ENCODE assay signal across 9 mouse cellular contexts in the genomic region with DNA sequence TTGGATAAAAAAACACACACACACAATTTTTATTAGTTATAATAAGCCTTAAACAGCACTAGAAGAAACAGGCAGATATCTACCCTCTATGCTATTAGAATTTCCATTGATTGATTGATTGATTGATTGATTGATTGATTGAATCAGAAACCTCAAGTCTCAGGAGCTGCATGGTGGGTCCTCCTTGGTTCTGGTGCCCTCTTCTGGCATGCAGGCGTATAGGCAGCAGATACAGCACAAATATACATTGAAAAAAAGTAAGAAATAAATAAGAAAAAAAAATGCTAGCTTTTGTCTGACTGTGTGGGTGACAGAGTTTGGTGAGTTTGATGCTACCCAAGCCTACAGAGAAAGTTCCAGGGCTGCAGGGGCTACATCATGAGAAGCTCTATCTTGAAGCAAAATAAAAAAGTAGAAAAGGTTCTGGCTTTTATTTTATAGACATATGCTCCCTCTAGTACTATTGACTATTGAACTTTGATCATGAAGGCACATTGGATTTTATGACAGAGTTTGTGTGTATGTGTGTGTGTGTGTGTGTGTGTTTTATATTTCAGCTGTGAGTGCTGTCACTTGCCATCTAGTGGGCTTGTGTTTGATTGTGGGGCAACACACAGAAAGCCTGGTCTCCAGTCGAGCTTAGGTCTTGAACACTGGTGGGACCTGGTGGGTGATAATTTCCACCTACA. TPM values are rescaled to one million over a fixed set of nuclear protein-coding genes. Genes with fewer than 3 reads are reported as not detected.
DNase-seq lines count a peak whose midpoint lies in the region; ATAC-seq and TF ChIP-seq lines count a peak whose summit lies in the region.
"Had no signal": no experiment of that assay in that cellular context is flagged by ENCODE, and none has a peak within 500 bp of the region (broad histone marks: within the 10 kb centered on the region; RNA-seq: fewer than 3 reads in every experiment).

No protein-coding gene starts in this region.

- WGBS in cerebellum, adult 2 months = 79% methylated on average over 2 of the region's 2 CpGs
- 73% methylated on average over 2 of the region's 2 CpGs for WGBS in midbrain, postnatal 0 days
- WGBS in midbrain, embryonic 11.5 days = 74% methylated on average over 2 of the region's 2 CpGs
- WGBS in embryonic facial prominence, embryonic 14.5 days = 74% methylated on average over 2 of the region's 2 CpGs
- 82% methylated on average over 2 of the region's 2 CpGs for WGBS in stomach, embryonic 14.5 days

- no peaks in the 10 kb centered on the region for H3K4me1 ChIP-seq in cerebellum, adult 2 months (ENCODE audit: control insufficient read depth, insufficient read depth, low read length)
- no peaks in the 10 kb centered on the region for H3K4me1 ChIP-seq in midbrain, postnatal 0 days (ENCODE audit: insufficient read depth, low read length)
- no peaks in the 10 kb centered on the region for H3K4me1 ChIP-seq in midbrain, embryonic 11.5 days (ENCODE audit: control insufficient read depth, insufficient read depth, low read length)
- no peaks in the 10 kb centered on the region for H3K4me1 ChIP-seq in embryonic facial prominence, embryonic 14.5 days (ENCODE audit: control insufficient read depth, insufficient read depth, low read length)
- no peaks in the 10 kb centered on the region for H3K4me1 ChIP-seq in stomach, embryonic 14.5 days (ENCODE audit: control insufficient read depth, insufficient read depth, low read length)
- H3K4me1 ChIP-seq: midbrain, embryonic 12.5 days had no signal

- no peak for DNase-seq in cerebellum, adult 2 months
- DNase-seq in cerebellum, adult 11 months = no peak
- DNase-seq in midbrain, postnatal 0 days (ENCODE audit: low spot score) = peak; percentile 24
- no peak for DNase-seq in midbrain, embryonic 11.5 days (ENCODE audit: low spot score, missing footprints)
- DNase-seq in embryonic facial prominence, embryonic 14.5 days (ENCODE audit: low spot score) = peak; percentile 4
- DNase-seq in adrenal gland, postnatal 25 days = no peak
- DNase-seq in urinary bladder, postnatal 36 days (ENCODE audit: low spot score in 2 of 2) = no peak

- TF ChIP-seq CTCF in cerebellum, adult 2 months (IDR thresholded peaks at IDR 0.05; ENCODE audit: borderline replicate concordance, insufficient read depth, low read depth, low read length) = peak; percentile 5; the same call in 1 of the 2 replicates
- peak; percentile 41 for TF ChIP-seq CTCF in midbrain, postnatal 0 days (IDR thresholded peaks at IDR 0.05)

- peaks cover 13% of the 10 kb centered on the region; the same call in 1 of the 2 replicates for H3K9me3 ChIP-seq in midbrain, postnatal 0 days (ENCODE audit: low read length)
- H3K9me3 ChIP-seq in midbrain, embryonic 11.5 days (ENCODE audit: control insufficient read depth, low read length) = peaks cover 5% of the 10 kb centered on the region; the same call in 1 of the 2 replicates
- peaks cover 37% of the 10 kb centered on the region for H3K9me3 ChIP-seq in embryonic facial prominence, embryonic 14.5 days (ENCODE audit: control insufficient read depth, low read length)
- H3K9me3 ChIP-seq in stomach, embryonic 14.5 days (ENCODE audit: control insufficient read depth, low read depth, low read length) = peaks cover 6% of the 10 kb centered on the region; the same call in 1 of the 2 replicates

- H3K4me3 ChIP-seq in cerebellum, adult 2 months (replicated peaks; ENCODE audit: insufficient read depth, low read depth, low read length) = no peak overlapping the region
- no peak overlapping the region for H3K4me3 ChIP-seq in midbrain, postnatal 0 days (ENCODE audit: low read depth, low read length)
- H3K4me3 ChIP-seq in midbrain, embryonic 11.5 days (ENCODE audit: low read depth, low read length) = no peak overlapping the region
- H3K4me3 ChIP-seq in embryonic facial prominence, embryonic 14.5 days (ENCODE audit: low read depth, low read length) = no peak overlapping the region
- H3K4me3 ChIP-seq in stomach, embryonic 14.5 days (ENCODE audit: low read depth, low read length) = no peak overlapping the region
- H3K4me3 ChIP-seq: midbrain, embryonic 12.5 days had no signal

- no peaks in the 10 kb centered on the region for H3K27me3 ChIP-seq in cerebellum, adult 2 months (ENCODE audit: control insufficient read depth, insufficient read depth, low read length)
- H3K27me3 ChIP-seq in midbrain, postnatal 0 days (ENCODE audit: insufficient read depth, low read length) = no peaks in the 10 kb centered on the region
- H3K27me3 ChIP-seq in midbrain, embryonic 11.5 days (ENCODE audit: control insufficient read depth, insufficient read depth, low read length) = no peaks in the 10 kb centered on the region
- no peaks in the 10 kb centered on the region for H3K27me3 ChIP-seq in embryonic facial prominence, embryonic 14.5 days (replicated peaks; ENCODE audit: control insufficient read depth, insufficient read depth, low read length)
- H3K27me3 ChIP-seq in stomach, embryonic 14.5 days (ENCODE audit: control insufficient read depth, insufficient read depth, low read length) = no peaks in the 10 kb centered on the region
- H3K27me3 ChIP-seq: midbrain, embryonic 12.5 days had no signal

- no peak overlapping the region for H3K27ac ChIP-seq in cerebellum, adult 2 months (ENCODE audit: insufficient read depth, low read length)
- H3K27ac ChIP-seq in midbrain, postnatal 0 days (ENCODE audit: low read depth, low read length) = no peak overlapping the region
- H3K27ac ChIP-seq in midbrain, embryonic 11.5 days (ENCODE audit: low read depth, low read length) = no peak overlapping the region
- H3K27ac ChIP-seq in embryonic facial prominence, embryonic 14.5 days (replicated peaks; ENCODE audit: low read depth, low read length) = no peak overlapping the region
- no peak overlapping the region for H3K27ac ChIP-seq in stomach, embryonic 14.5 days (ENCODE audit: low read length)
- H3K27ac ChIP-seq: midbrain, embryonic 12.5 days had no signal

- no peak for TF ChIP-seq POLR2A in cerebellum, adult 2 months (IDR thresholded peaks at IDR 0.05; ENCODE audit: borderline replicate concordance, insufficient read depth, low read length)

- H3K9ac ChIP-seq in midbrain, postnatal 0 days (replicated peaks; ENCODE audit: low read length, poor library complexity, severe bottlenecking) = no peak overlapping the region
- no peak overlapping the region for H3K9ac ChIP-seq in midbrain, embryonic 11.5 days (ENCODE audit: low read length)
- no peak overlapping the region for H3K9ac ChIP-seq in embryonic facial prominence, embryonic 14.5 days (ENCODE audit: low read depth, low read length)
- no peak overlapping the region for H3K9ac ChIP-seq in stomach, embryonic 14.5 days (replicated peaks; ENCODE audit: low read depth, low read length)
- H3K9ac ChIP-seq: midbrain, embryonic 12.5 days had no signal

- H3K4me2 ChIP-seq in midbrain, postnatal 0 days (ENCODE audit: low read depth, low read length, poor library complexity, severe bottlenecking) = no peak overlapping the region
- no peak overlapping the region for H3K4me2 ChIP-seq in midbrain, embryonic 11.5 days
- H3K4me2 ChIP-seq in embryonic facial prominence, embryonic 14.5 days (ENCODE audit: low read depth, low read length) = no peak overlapping the region
- no peak overlapping the region for H3K4me2 ChIP-seq in stomach, embryonic 14.5 days (replicated peaks; ENCODE audit: low read depth, low read length)
- H3K4me2 ChIP-seq: midbrain, embryonic 12.5 days had no signal

- no peaks in the 10 kb centered on the region for H3K36me3 ChIP-seq in midbrain, postnatal 0 days (ENCODE audit: insufficient read depth, low read length)
- H3K36me3 ChIP-seq in midbrain, embryonic 11.5 days (ENCODE audit: control insufficient read depth, insufficient read depth, low read length) = no peaks in the 10 kb centered on the region
- peaks cover 6% of the 10 kb centered on the region; the same call in 1 of the 2 replicates for H3K36me3 ChIP-seq in embryonic facial prominence, embryonic 14.5 days (ENCODE audit: control insufficient read depth, insufficient read depth, low read length)
- no peaks in the 10 kb centered on the region for H3K36me3 ChIP-seq in stomach, embryonic 14.5 days (ENCODE audit: control insufficient read depth, insufficient read depth, low read length)

- ATAC-seq in midbrain, postnatal 0 days (ENCODE audit: low FRiP score) = no peak
- ATAC-seq in midbrain, embryonic 11.5 days (ENCODE audit: low FRiP score) = no peak
- ATAC-seq in embryonic facial prominence, embryonic 14.5 days (ENCODE audit: low read depth) = no peak
- ATAC-seq in stomach, embryonic 14.5 days (ENCODE audit: insufficient number of reproducible peaks, insufficient read depth, low FRiP score, low read depth) = 0 out of 2 replicates have a peak, but pooled peaks have one; percentile 61

RNA-seq across cellular contexts. Expression of a gene that starts 25.7 kb away (rescaled TPM):
- 12.2 and 12.4 TPM in 2 replicates for polyA plus RNA-seq in cerebellum, adult 2 months (2012; rRNA removed)
- 8.4 and 14.8 TPM in 2 replicates for total RNA-seq in midbrain, postnatal 0 days (2014; rRNA removed)
- 15.7 and 17.3 TPM in 2 replicates for polyA plus RNA-seq in midbrain, postnatal 0 days (2015; fragmentation: Nextera tagmentation; extraction: Ambion mirVana)
- polyA plus RNA-seq in midbrain, embryonic 11.5 days (2014; fragmentation: Nextera tagmentation; extraction: Ambion mirVana) = 19.3 and 21.5 TPM in 2 replicates
- 33.6 and 34.2 TPM in 2 replicates for polyA plus RNA-seq in embryonic facial prominence, embryonic 14.5 days (2014; fragmentation: Nextera tagmentation; extraction: Ambion mirVana)
- polyA plus RNA-seq in stomach, embryonic 14.5 days (2014; fragmentation: Nextera tagmentation; extraction: Ambion mirVana) = 30.9 and 44.4 TPM in 2 replicates
- 45.3 and 48.6 TPM in 2 replicates for total RNA-seq in adrenal gland, postnatal 25 days (2021)

RNA-seq across cellular contexts. Expression of a gene that starts 59.4 kb away (rescaled TPM):
- 4.8 and 5.3 TPM in 2 replicates for polyA plus RNA-seq in cerebellum, adult 2 months (2012; rRNA removed)
- total RNA-seq in midbrain, postnatal 0 days (2014; rRNA removed) = 7.0 and 7.5 TPM in 2 replicates
- 5.3 and 7.6 TPM in 2 replicates for polyA plus RNA-seq in midbrain, postnatal 0 days (2015; fragmentation: Nextera tagmentation; extraction: Ambion mirVana)
- 23.7 and 26.9 TPM in 2 replicates for polyA plus RNA-seq in midbrain, embryonic 11.5 days (2014; fragmentation: Nextera tagmentation; extraction: Ambion mirVana)
- polyA plus RNA-seq in embryonic facial prominence, embryonic 14.5 days (2014; fragmentation: Nextera tagmentation; extraction: Ambion mirVana) = 14.4 and 17.1 TPM in 2 replicates
- polyA plus RNA-seq in stomach, embryonic 14.5 days (2014; fragmentation: Nextera tagmentation; extraction: Ambion mirVana) = 24.9 and 29.5 TPM in 2 replicates
- total RNA-seq in adrenal gland, postnatal 25 days (2021) = 9.9 and 12.5 TPM in 2 replicates

Comparison
In these comparisons a context has a peak if more than half of its experiments do, and no peak if none do; other contexts are left out.
1. DNase-seq: peak in midbrain, postnatal 0 days (single experiment) and embryonic facial prominence, embryonic 14.5 days (single experiment); none in cerebellum, adult 2 months (0 of 2), cerebellum, adult 11 months (single experiment), midbrain, embryonic 11.5 days (single experiment), adrenal gland, postnatal 25 days (single experiment) and urinary bladder, postnatal 36 days (0 of 2).